Mouse (Mus musculus) CH12.LX (cell line): ENCODE data around the gene Cdk15. TPM values are rescaled to one million over a fixed set of nuclear protein-coding genes. Genes with fewer than 3 reads are reported as not detected.

Experiments used
- DNase-seq: peaks from one replicate; pipeline ENCODE4 v3.0.0-alpha.2; 2013; ENCODE audit errors: extremely low read depth
- H3K27ac ChIP-seq: 2 replicates; pipeline ENCODE4 v1.5.1; 2012; ENCODE audit warnings: low read depth, mild to moderate bottlenecking, control low read depth, moderate library complexity; ENCODE audit not compliant: insufficient read depth
- H3K27me3 ChIP-seq: replicated peaks from 2 replicates; pipeline ENCODE3; 2012; ENCODE audit warnings: inconsistent platforms
- H3K36me3 ChIP-seq, 2 experiments: replicated peaks in 1 of 2; 2 replicates each; pipeline versions ENCODE3 to v1.6.1; 2012; ENCODE audit warnings: inconsistent platforms in 1 of 2, low read length in 1 of 2, mild to moderate bottlenecking in 1 of 2, mixed read lengths in 1 of 2, moderate library complexity in 1 of 2; ENCODE audit not compliant: control insufficient read depth in 1 of 2, insufficient read depth in 1 of 2
- H3K4me1 ChIP-seq, 2 experiments: 2 replicates each; pipeline ENCODE4 v1.6.1; 2012; ENCODE audit warnings: inconsistent platforms in 1 of 2, moderate library complexity in 1 of 2; ENCODE audit not compliant: insufficient read depth in 2 of 2, control insufficient read depth in 1 of 2
- H3K4me2 ChIP-seq: 2 replicates; pipeline ENCODE4 v1.6.1; 2012; ENCODE audit warnings: low read depth, mild to moderate bottlenecking, control low read depth; ENCODE audit not compliant: poor library complexity, insufficient read depth, severe bottlenecking
- H3K4me3 ChIP-seq, 3 experiments: fragments of 150-350 bp in 1 of 3; sonication (generic) in 1 of 3; replicated peaks in 1 of 3; 2 replicates each; pipeline versions ENCODE3 to v1.5.1; 2011 to 2012; ENCODE audit warnings: low read depth in 2 of 3, low read length in 2 of 3, mild to moderate bottlenecking in 2 of 3, moderate library complexity in 2 of 3, control low read depth in 1 of 3, improper control_type of control experiment in 1 of 3, inconsistent platforms in 1 of 3, mixed read lengths in 1 of 3; ENCODE audit not compliant: poor library complexity in 1 of 3
- H3K79me2 ChIP-seq: replicated peaks from 2 replicates; pipeline ENCODE4 v1.6.1; 2012; ENCODE audit warnings: mild to moderate bottlenecking, moderate library complexity; ENCODE audit not compliant: control insufficient read depth, poor library complexity, insufficient read depth, severe bottlenecking; ENCODE audit errors: extremely low read depth
- H3K9ac ChIP-seq: 2 replicates; pipeline ENCODE4 v1.6.1; 2012; ENCODE audit warnings: low read depth, mild to moderate bottlenecking, control low read depth, moderate library complexity; ENCODE audit not compliant: insufficient read depth
- H3K9me3 ChIP-seq: replicated peaks from 2 replicates; pipeline ENCODE3; 2012; ENCODE audit warnings: low read length, inconsistent platforms, mixed read lengths
- BHLHE40 ChIP-seq: IDR thresholded peaks from 2 replicates; pipeline ENCODE4 v1.6.1; 2011; ENCODE audit warnings: mild to moderate bottlenecking, low read depth, low read length, improper control_type of control experiment
- CHD1 ChIP-seq: IDR thresholded peaks from 2 replicates; pipeline ENCODE4 v1.6.1; 2012; ENCODE audit warnings: low read depth, low read length, improper control_type of control experiment, inconsistent platforms
- CHD2 ChIP-seq: IDR thresholded peaks from 2 replicates; pipeline ENCODE4 v1.6.1; 2011; ENCODE audit warnings: low read length, improper control_type of control experiment
- CTCF ChIP-seq, 2 experiments: IDR thresholded peaks in 1 of 2; conservative IDR thresholded peaks in 1 of 2; 2 replicates each; pipeline ENCODE4 v1.5.1; 2011 to 2012; ENCODE audit warnings: low read depth in 2 of 2, low read length in 2 of 2, improper control_type of control experiment in 1 of 2, inconsistent platforms in 1 of 2, mild to moderate bottlenecking in 1 of 2, moderate library complexity in 1 of 2
- ELF1 ChIP-seq: IDR thresholded peaks from 2 replicates; pipeline ENCODE4 v1.6.1; 2014; ENCODE audit warnings: low read depth, mild to moderate bottlenecking, inconsistent platforms, low read length, improper control_type of control experiment
- EP300 ChIP-seq: IDR thresholded peaks from 2 replicates; pipeline ENCODE4 v1.6.1; 2011; ENCODE audit warnings: low read length, improper control_type of control experiment
- ETS1 ChIP-seq: conservative IDR thresholded peaks from 2 replicates; pipeline ENCODE4 v1.6.1; 2012; ENCODE audit warnings: low read depth, mild to moderate bottlenecking, inconsistent platforms, low read length, improper control_type of control experiment, moderate library complexity
- HCFC1 ChIP-seq: IDR thresholded peaks from 2 replicates; pipeline ENCODE4 v1.6.1; 2012; ENCODE audit warnings: low read depth, mild to moderate bottlenecking, inconsistent platforms, low read length, improper control_type of control experiment
- IRF4 ChIP-seq: IDR thresholded peaks from 2 replicates; pipeline ENCODE4 v1.6.1; 2014; ENCODE audit warnings: low read depth, mild to moderate bottlenecking, inconsistent platforms, low read length, improper control_type of control experiment
- JUND ChIP-seq: conservative IDR thresholded peaks from 2 replicates; pipeline ENCODE4 v1.6.1; 2011; ENCODE audit warnings: low read depth, low read length, improper control_type of control experiment
- MAFK ChIP-seq: IDR thresholded peaks from 2 replicates; pipeline ENCODE4 v1.6.1; 2011; ENCODE audit warnings: low read length, improper control_type of control experiment; ENCODE audit not compliant: insufficient replicate concordance
- MAX ChIP-seq: IDR thresholded peaks from 2 replicates; pipeline ENCODE4 v1.6.1; 2011; ENCODE audit warnings: low read length, improper control_type of control experiment
- MYC ChIP-seq: IDR thresholded peaks from 2 replicates; pipeline ENCODE4 v1.6.1; 2011; ENCODE audit warnings: low read depth, mild to moderate bottlenecking, improper control_type of control experiment, low read length
- NELFE ChIP-seq: IDR thresholded peaks from 2 replicates; pipeline ENCODE4 v1.6.1; 2011; ENCODE audit warnings: low read depth, low read length, improper control_type of control experiment
- NRF1 ChIP-seq: IDR thresholded peaks from 2 replicates; pipeline ENCODE4 v1.6.1; 2014; ENCODE audit warnings: low read depth, mild to moderate bottlenecking, inconsistent platforms, low read length, improper control_type of control experiment, moderate library complexity
- POLR2AphosphoS2 ChIP-seq: IDR thresholded peaks from 2 replicates; pipeline ENCODE4 v1.6.1; 2011; ENCODE audit warnings: low read depth, low read length, improper control_type of control experiment
- RCOR1 ChIP-seq: conservative IDR thresholded peaks from 2 replicates; pipeline ENCODE4 v1.6.1; 2012; ENCODE audit warnings: low read depth, mild to moderate bottlenecking, inconsistent platforms, low read length, improper control_type of control experiment
- SIN3A ChIP-seq: IDR thresholded peaks from 2 replicates; pipeline ENCODE4 v1.6.1; 2012; ENCODE audit warnings: low read length, improper control_type of control experiment, inconsistent platforms
- SMC3 ChIP-seq: IDR thresholded peaks from 2 replicates; pipeline ENCODE4 v1.6.1; 2011; ENCODE audit warnings: low read depth, low read length, improper control_type of control experiment
- TBP ChIP-seq: conservative IDR thresholded peaks from 2 replicates; pipeline ENCODE4 v1.6.1; 2011; ENCODE audit warnings: low read depth, low read length, improper control_type of control experiment
- TCF12 ChIP-seq: IDR thresholded peaks from 2 replicates; pipeline ENCODE4 v1.6.1; 2014; ENCODE audit warnings: low read depth, mild to moderate bottlenecking, inconsistent platforms, low read length, improper control_type of control experiment
- UBTF ChIP-seq: IDR thresholded peaks from 2 replicates; pipeline ENCODE4 v1.6.1; 2012; ENCODE audit warnings: low read depth, mild to moderate bottlenecking, inconsistent platforms, low read length, improper control_type of control experiment, moderate library complexity
- USF2 ChIP-seq: conservative IDR thresholded peaks from 2 replicates; pipeline ENCODE4 v1.6.1; 2011; ENCODE audit warnings: low read depth, low read length, improper control_type of control experiment
- ZC3H11A ChIP-seq: IDR thresholded peaks from 2 replicates; pipeline ENCODE4 v1.6.1; 2012; ENCODE audit warnings: low read depth, mild to moderate bottlenecking, inconsistent platforms, low read length, improper control_type of control experiment
- ZMIZ1 ChIP-seq: IDR thresholded peaks from 2 replicates; pipeline ENCODE4 v1.6.1; 2012; ENCODE audit warnings: low read depth, mild to moderate bottlenecking, inconsistent platforms, low read length, improper control_type of control experiment
- ZNF384 ChIP-seq: IDR thresholded peaks from 2 replicates; pipeline ENCODE4 v1.6.1; 2012; ENCODE audit warnings: low read depth, low read length, improper control_type of control experiment, inconsistent platforms
- dilution Hi-C: fragments of 300-500 bp; cut with MboI; formaldehyde crosslinking; loops from 2 replicates; pipeline ENCODE4 v1.14.3; 2020; ENCODE audit warnings: low sequenced_read_pairs; ENCODE audit not compliant: extremely low pct_unique_long_range_greater_than_20kb, extremely low pct_ligation_motif_present
- in situ Hi-C: fragments of 300-500 bp; cut with MboI; formaldehyde crosslinking; loops from 3 replicates; pipeline ENCODE4 v1.14.3; 2019; ENCODE audit warnings: low sequenced_read_pairs, low pct_ligation_motif_present, low pct_unique_long_range_greater_than_20kb, mixed read lengths
- polyA plus RNA-seq: library from polyadenylated mRNA; unstranded; fragments of >175 nt; gene quantifications from 2 replicates; pipeline ENCODE4 v1.2.1, GENCODE M21; 2012; ENCODE audit warnings: low read depth; ENCODE audit not compliant: insufficient read length
- total RNA-seq, 2 experiments: library from RNA; depleted of rRNA; stranded (reverse); fragments of 300-350 nt in 1 of 2; fragments of >200 nt in 1 of 2; gene quantifications; 2 replicates each; pipeline ENCODE4 v1.2.3; 2012 to 2014

Cdk15 gene
- total and polyA plus RNA-seq, 3 experiments: 0.13 TPM; not detected in 2

- TF ChIP-seq ZMIZ1 (no peak), BHLHE40 (no peak), NELFE (no peak)
- in situ Hi-C loops: no loop called here
Observed at GRCm38 (mm10) chr1:59333860-59334561, 77.3 kb downstream of the Cdk15 start.

GRCm38 (mm10) chr1:59334562-59334890 is 77.8 kb downstream of the Cdk15 start:
- dilution Hi-C loops (no loop called here), in situ Hi-C loops (no loop called here)

More at GRCm38 (mm10) chr1:59333860-59334561, 77.3 kb downstream of the Cdk15 start:
- no peaks in the 10 kb centered on the region for H3K9me3 ChIP-seq
- no peak overlapping the region for H3K4me3 ChIP-seq
- DNase-seq: no peak
- dilution Hi-C loops: no loop called here
- no peaks in the 10 kb centered on the region for H3K36me3 ChIP-seq
- no peaks in the 10 kb centered on the region for H3K79me2 ChIP-seq
- no peak overlapping the region for H3K27ac ChIP-seq
- no peaks in the 10 kb centered on the region for H3K27me3 ChIP-seq
- no peak overlapping the region for H3K4me2 ChIP-seq
- H3K4me1 ChIP-seq: peaks cover 0 to 2% of the 10 kb centered on the region in 2 experiments; a peak in 1 of 4 replicates
- H3K9ac ChIP-seq: no peak overlapping the region

GRCm38 (mm10) chr1:59336256-59336655 is 79.5 kb downstream of the Cdk15 start:
- no peak overlapping the region for H3K27ac ChIP-seq

More at GRCm38 (mm10) chr1:59334562-59334890, 77.8 kb downstream of the Cdk15 start:
- Histone ChIP-seq H3K36me3 (no peaks in the 10 kb centered on the region), H3K4me1 (peaks cover 0 to 2% of the 10 kb centered on the region in 2 experiments; a peak in 1 of 4 replicates), H3K9ac (no peak overlapping the region), H3K4me2 (no peak overlapping the region), H3K4me3 (no peak overlapping the region), H3K9me3 (no peaks in the 10 kb centered on the region), H3K27me3 (no peaks in the 10 kb centered on the region), H3K27ac (no peak overlapping the region), H3K79me2 (no peaks in the 10 kb centered on the region)
- no peak for TF ChIP-seq ZC3H11A
- no peak for TF ChIP-seq ELF1
- no peak for TF ChIP-seq HCFC1
- TF ChIP-seq MAX: no peak
- no peak for TF ChIP-seq SMC3
- no peak for TF ChIP-seq NELFE
- TF ChIP-seq CHD2: no peak
- no peak for TF ChIP-seq POLR2AphosphoS2
- no peak for TF ChIP-seq ETS1
- TF ChIP-seq IRF4: no peak
- no peak for TF ChIP-seq CTCF (conservative IDR thresholded peaks at IDR 0.05 in 1 of 2, IDR thresholded peaks at IDR 0.05 in 1 of 2; ENCODE audit: low read depth in 2 of 2, low read length in 2 of 2)
- TF ChIP-seq USF2: no peak
- no peak for TF ChIP-seq ZNF384
- no peak for TF ChIP-seq BHLHE40
- no peak for TF ChIP-seq RCOR1
- TF ChIP-seq TCF12: no peak
- no peak for TF ChIP-seq SIN3A
- TF ChIP-seq JUND: no peak
- no peak for DNase-seq

More at GRCm38 (mm10) chr1:59336256-59336655, 79.5 kb downstream of the Cdk15 start:
- Histone ChIP-seq H3K9me3 (no peaks in the 10 kb centered on the region), H3K4me2 (no peak overlapping the region), H3K36me3 (no peaks in the 10 kb centered on the region), H3K4me3 (no peak overlapping the region), H3K9ac (no peak overlapping the region), H3K79me2 (no peaks in the 10 kb centered on the region), H3K27me3 (no peaks in the 10 kb centered on the region), H3K4me1 (no peaks in the 10 kb centered on the region)
- no peak for DNase-seq
- TF ChIP-seq JUND (no peak), ELF1 (no peak), NRF1 (no peak), TBP (no peak), ZNF384 (no peak), MYC (no peak), CHD1 (no peak), MAFK (no peak), HCFC1 (no peak), SIN3A (no peak), EP300 (no peak), UBTF (no peak), USF2 (no peak)
- dilution Hi-C loops: no loop called here
- in situ Hi-C loops: no loop called here
